Mouse (Mus musculus): ENCODE measurements around the gene Cyp2b19. TPM values are rescaled to one million over a fixed set of nuclear protein-coding genes. Genes with fewer than 3 reads are reported as not detected.
A peak's percentile ranks its signal among the peaks of the same experiment; 100 is the strongest.
"Not testable (repeated sequence)": the region's sequence is repeated elsewhere in the genome, so short reads cannot be mapped to it uniquely, and the experiment has no call there.

The Cyp2b19 gene
- polyA plus RNA-seq, 1 experiment from 2014 or later = 1.1 TPM

GRCm38 (mm10) chr7:26777806-26778205 is 20.9 kb downstream of the Cyp2b19 start:
- no peak overlapping the region for H3K4me2 ChIP-seq (ENCODE audit: low read depth, low read length)
- no peak overlapping the region for H3K9ac ChIP-seq (ENCODE audit: low read depth, low read length)
- WGBS = 51% methylated on average over 2 of the region's 2 CpGs
- H3K4me3 ChIP-seq (ENCODE audit: low read depth, low read length) = no peak overlapping the region
- no peak for ATAC-seq (ENCODE audit: low read depth)
- no peak for DNase-seq (ENCODE audit: low spot score)
- H3K27ac ChIP-seq (replicated peaks; ENCODE audit: low read depth, low read length) = no peak overlapping the region
- no peaks in the 10 kb centered on the region for H3K36me3 ChIP-seq (ENCODE audit: control insufficient read depth, insufficient read depth, low read length)
- H3K4me1 ChIP-seq (ENCODE audit: control insufficient read depth, insufficient read depth, low read length) = no peaks in the 10 kb centered on the region
- H3K9me3 ChIP-seq (ENCODE audit: control insufficient read depth, low read length) = no peaks in the 10 kb centered on the region
- H3K27me3 ChIP-seq (replicated peaks; ENCODE audit: control insufficient read depth, insufficient read depth, low read length) = no peaks in the 10 kb centered on the region

GRCm38 (mm10) chr7:26778474-26778873 is 21.5 kb downstream of the Cyp2b19 start:
- H3K4me2 ChIP-seq (ENCODE audit: low read depth, low read length) = no peak overlapping the region
- no peaks in the 10 kb centered on the region for H3K36me3 ChIP-seq (ENCODE audit: control insufficient read depth, insufficient read depth, low read length)
- ATAC-seq (ENCODE audit: low read depth) (no peak), DNase-seq (ENCODE audit: low spot score) (peak; percentile 17)
- no peak overlapping the region for H3K27ac ChIP-seq (replicated peaks; ENCODE audit: low read depth, low read length)
- no peak overlapping the region for H3K4me3 ChIP-seq (ENCODE audit: low read depth, low read length)
- no peak overlapping the region for H3K9ac ChIP-seq (ENCODE audit: low read depth, low read length)
- 21% methylated on average over 6 of the region's 6 CpGs for WGBS
- no peaks in the 10 kb centered on the region for H3K27me3 ChIP-seq (replicated peaks; ENCODE audit: control insufficient read depth, insufficient read depth, low read length)
- no peaks in the 10 kb centered on the region for H3K9me3 ChIP-seq (ENCODE audit: control insufficient read depth, low read length)
- H3K4me1 ChIP-seq (ENCODE audit: control insufficient read depth, insufficient read depth, low read length) = no peaks in the 10 kb centered on the region

GRCm38 (mm10) chr7:26779799-26780416 is 23.0 kb downstream of the Cyp2b19 start:
- Histone ChIP-seq H3K27ac (replicated peaks; ENCODE audit: low read depth, low read length) (no peak overlapping the region), H3K9ac (ENCODE audit: low read depth, low read length) (no peak overlapping the region), H3K27me3 (replicated peaks; ENCODE audit: control insufficient read depth, insufficient read depth, low read length) (no peaks in the 10 kb centered on the region), H3K36me3 (ENCODE audit: control insufficient read depth, insufficient read depth, low read length) (no peaks in the 10 kb centered on the region), H3K9me3 (ENCODE audit: control insufficient read depth, low read length) (no peaks in the 10 kb centered on the region), H3K4me2 (ENCODE audit: low read depth, low read length) (no peak overlapping the region), H3K4me1 (ENCODE audit: control insufficient read depth, insufficient read depth, low read length) (no peaks in the 10 kb centered on the region), H3K4me3 (ENCODE audit: low read depth, low read length) (no peak overlapping the region)
- WGBS = 89% methylated on average over 5 of the region's 5 CpGs
- no peak for DNase-seq (ENCODE audit: low spot score)
- no peak; the same call in 1 of the 2 replicates for ATAC-seq (ENCODE audit: low read depth)

DNA sequence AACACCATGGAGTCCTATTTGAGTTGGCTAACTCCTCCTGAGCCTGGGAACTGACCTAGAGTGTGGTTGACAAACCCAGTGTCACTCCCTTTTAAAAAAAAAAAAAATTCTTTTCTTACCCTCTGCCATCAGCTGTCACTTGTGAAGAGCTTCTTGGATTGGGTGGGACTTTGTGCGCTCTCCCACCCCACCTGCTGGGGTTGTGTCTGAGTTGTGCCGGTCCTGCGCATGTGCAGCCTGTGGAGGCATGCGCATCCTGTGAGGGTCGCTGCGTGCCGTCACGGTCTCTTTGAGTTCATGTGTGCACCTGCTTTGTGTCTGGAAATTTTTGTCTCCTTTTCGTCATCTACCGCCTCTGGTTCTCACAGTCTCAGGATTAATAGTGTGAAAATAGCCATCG is 23.6 kb downstream of the Cyp2b19 start:
- WGBS = 5% methylated on average over 11 of the region's 11 CpGs
- ATAC-seq (ENCODE audit: low read depth) = peak; percentile 64; the same call in 1 of the 2 replicates
- H3K4me1 ChIP-seq (ENCODE audit: control insufficient read depth, insufficient read depth, low read length) = no peaks in the 10 kb centered on the region

GRCm38 (mm10) chr7:26780998-26781766 is 24.2 kb downstream of the Cyp2b19 start:
- no peaks in the 10 kb centered on the region for H3K27me3 ChIP-seq (replicated peaks; ENCODE audit: control insufficient read depth, insufficient read depth, low read length)
- DNase-seq (ENCODE audit: low spot score) (no peak), ATAC-seq (ENCODE audit: low read depth) (no peak)
- H3K9me3 ChIP-seq (ENCODE audit: control insufficient read depth, low read length) = no peaks in the 10 kb centered on the region
- WGBS = 12% methylated on average over 8 of the region's 8 CpGs
- H3K4me1 ChIP-seq (ENCODE audit: control insufficient read depth, insufficient read depth, low read length) = no peaks in the 10 kb centered on the region
- no peak overlapping the region for H3K9ac ChIP-seq (ENCODE audit: low read depth, low read length)
- no peak overlapping the region for H3K27ac ChIP-seq (replicated peaks; ENCODE audit: low read depth, low read length)
- H3K4me2 ChIP-seq (ENCODE audit: low read depth, low read length) = no peak overlapping the region
- H3K4me3 ChIP-seq (ENCODE audit: low read depth, low read length) = no peak overlapping the region
- no peaks in the 10 kb centered on the region for H3K36me3 ChIP-seq (ENCODE audit: control insufficient read depth, insufficient read depth, low read length)

More for the DNA sequence above, 23.6 kb downstream of the Cyp2b19 start:
- no peak overlapping the region for H3K9ac ChIP-seq (ENCODE audit: low read depth, low read length)
- H3K27ac ChIP-seq (replicated peaks; ENCODE audit: low read depth, low read length) = no peak overlapping the region
- no peaks in the 10 kb centered on the region for H3K36me3 ChIP-seq (ENCODE audit: control insufficient read depth, insufficient read depth, low read length)
- no peak overlapping the region for H3K4me2 ChIP-seq (ENCODE audit: low read depth, low read length)
- peak; percentile 48 for DNase-seq (ENCODE audit: low spot score)
- H3K9me3 ChIP-seq (ENCODE audit: control insufficient read depth, low read length) = no peaks in the 10 kb centered on the region
- no peak overlapping the region for H3K4me3 ChIP-seq (ENCODE audit: low read depth, low read length)
- H3K27me3 ChIP-seq (replicated peaks; ENCODE audit: control insufficient read depth, insufficient read depth, low read length) = no peaks in the 10 kb centered on the region

DNA sequence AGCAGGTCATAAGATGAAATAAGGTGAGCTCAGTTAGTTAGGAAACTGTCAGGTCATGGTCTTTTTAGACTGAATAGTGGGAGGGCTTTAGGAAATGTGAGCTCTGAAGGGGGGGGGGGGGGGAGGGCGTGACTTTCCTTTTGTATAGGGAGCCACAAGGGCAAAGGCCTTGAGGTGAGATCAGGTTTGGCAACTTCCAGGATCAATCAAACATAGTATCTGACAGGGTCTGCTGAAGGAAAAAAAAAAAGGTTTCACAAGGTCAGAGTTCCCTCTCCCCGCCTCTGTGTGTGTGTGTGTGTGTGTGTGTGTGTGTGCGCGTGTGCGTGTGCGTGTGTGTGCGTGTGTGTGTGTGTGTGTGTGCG is 24.8 kb downstream of the Cyp2b19 start:
- ATAC-seq (ENCODE audit: low read depth) (no peak), DNase-seq (ENCODE audit: low spot score) (peak; percentile 14)
- Histone ChIP-seq H3K4me2 (ENCODE audit: low read depth, low read length) (no peak overlapping the region), H3K27ac (replicated peaks; ENCODE audit: low read depth, low read length) (no peak overlapping the region), H3K4me1 (ENCODE audit: control insufficient read depth, insufficient read depth, low read length) (no peaks in the 10 kb centered on the region), H3K9ac (ENCODE audit: low read depth, low read length) (no peak overlapping the region), H3K9me3 (ENCODE audit: control insufficient read depth, low read length) (no peaks in the 10 kb centered on the region), H3K36me3 (ENCODE audit: control insufficient read depth, insufficient read depth, low read length) (no peaks in the 10 kb centered on the region), H3K4me3 (ENCODE audit: low read depth, low read length) (no peak overlapping the region), H3K27me3 (replicated peaks; ENCODE audit: control insufficient read depth, insufficient read depth, low read length) (no peaks in the 10 kb centered on the region)
- WGBS = 18% methylated on average over 6 of the region's 8 CpGs

DNA sequence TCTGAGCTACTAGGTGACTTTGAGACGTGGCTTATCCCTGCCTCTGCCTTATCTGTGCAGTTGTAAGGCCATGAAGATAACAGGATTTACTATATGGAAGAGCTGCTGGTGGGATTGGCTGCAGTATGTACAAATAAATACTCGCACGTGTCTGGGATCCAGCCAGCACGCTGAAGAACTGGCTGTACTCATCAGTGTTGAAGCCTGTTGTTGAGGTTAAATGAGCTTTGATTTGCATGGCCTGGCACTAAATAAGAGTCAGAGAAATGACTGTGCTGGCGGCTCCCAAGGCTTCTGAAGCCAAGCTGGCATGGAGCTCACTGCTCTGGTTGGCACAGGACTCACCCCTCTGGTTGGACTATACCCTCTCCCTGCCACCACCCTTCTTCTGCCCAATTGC is 26.2 kb downstream of the Cyp2b19 start:
- 81% methylated on average over 5 of the region's 5 CpGs for WGBS
- Histone ChIP-seq H3K4me3 (ENCODE audit: low read depth, low read length) (no peak overlapping the region), H3K9me3 (ENCODE audit: control insufficient read depth, low read length) (no peaks in the 10 kb centered on the region), H3K27me3 (replicated peaks; ENCODE audit: control insufficient read depth, insufficient read depth, low read length) (no peaks in the 10 kb centered on the region), H3K9ac (ENCODE audit: low read depth, low read length) (no peak overlapping the region), H3K27ac (replicated peaks; ENCODE audit: low read depth, low read length) (no peak overlapping the region), H3K4me1 (ENCODE audit: control insufficient read depth, insufficient read depth, low read length) (no peaks in the 10 kb centered on the region), H3K36me3 (ENCODE audit: control insufficient read depth, insufficient read depth, low read length) (no peaks in the 10 kb centered on the region), H3K4me2 (ENCODE audit: low read depth, low read length) (no peak overlapping the region)
- DNase-seq (ENCODE audit: low spot score) (no peak), ATAC-seq (ENCODE audit: low read depth) (no peak)

DNA sequence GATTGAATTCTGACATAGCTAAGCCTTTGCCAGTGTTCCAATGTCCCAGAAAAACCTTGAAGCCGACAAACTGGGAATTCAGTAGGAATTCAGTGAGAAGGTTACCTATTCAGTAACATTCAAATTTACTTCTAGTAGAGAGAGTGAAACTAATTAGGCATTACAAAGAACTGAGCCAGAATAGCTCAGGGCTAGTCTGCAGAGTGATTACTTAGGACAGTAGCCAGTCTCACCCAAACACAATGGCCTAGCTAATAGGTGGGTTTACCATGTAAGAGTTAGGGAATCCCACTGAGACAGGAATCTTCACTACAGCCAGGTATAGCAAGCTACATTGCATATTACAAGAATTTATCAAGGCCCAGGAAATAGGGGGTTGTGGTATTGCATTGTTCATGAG is 29.1 kb downstream of the Cyp2b19 start:
- not testable (repeated sequence) for ATAC-seq (ENCODE audit: low read depth); H3K27ac ChIP-seq (replicated peaks; ENCODE audit: low read depth, low read length); H3K36me3 ChIP-seq (ENCODE audit: control insufficient read depth, insufficient read depth, low read length); H3K9me3 ChIP-seq (ENCODE audit: control insufficient read depth, low read length); H3K9ac ChIP-seq (ENCODE audit: low read depth, low read length); H3K4me3 ChIP-seq (ENCODE audit: low read depth, low read length); H3K27me3 ChIP-seq (replicated peaks; ENCODE audit: control insufficient read depth, insufficient read depth, low read length); H3K4me2 ChIP-seq (ENCODE audit: low read depth, low read length); DNase-seq (ENCODE audit: low spot score); H3K4me1 ChIP-seq (ENCODE audit: control insufficient read depth, insufficient read depth, low read length)
- 35% methylated on average over 1 of the region's 1 CpGs for WGBS

DNA sequence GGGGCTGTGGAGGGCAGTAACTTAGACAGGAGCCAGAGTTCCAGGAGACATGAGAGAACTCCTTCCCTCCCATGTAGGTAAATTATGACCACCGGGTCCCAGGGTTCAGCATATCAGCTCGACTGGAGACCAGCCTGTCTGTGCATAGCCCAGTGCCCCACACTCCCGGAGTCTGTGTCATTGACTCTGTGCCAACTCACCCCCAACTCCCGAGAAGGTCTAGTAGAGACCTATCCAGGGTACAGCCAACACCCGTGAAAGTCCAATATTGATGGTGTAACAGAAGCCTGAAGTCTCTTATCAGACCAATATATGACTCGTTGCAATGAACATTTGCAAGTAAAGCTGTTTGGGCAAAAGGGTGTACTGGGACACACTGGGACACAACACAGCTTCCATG is 33.0 kb downstream of the Cyp2b19 start:
- Histone ChIP-seq H3K9me3 (ENCODE audit: control insufficient read depth, low read length) (no peaks in the 10 kb centered on the region), H3K9ac (ENCODE audit: low read depth, low read length) (no peak overlapping the region), H3K36me3 (ENCODE audit: control insufficient read depth, insufficient read depth, low read length) (no peaks in the 10 kb centered on the region), H3K4me1 (ENCODE audit: control insufficient read depth, insufficient read depth, low read length) (no peaks in the 10 kb centered on the region), H3K27me3 (replicated peaks; ENCODE audit: control insufficient read depth, insufficient read depth, low read length) (no peaks in the 10 kb centered on the region), H3K27ac (replicated peaks; ENCODE audit: low read depth, low read length) (no peak overlapping the region), H3K4me2 (ENCODE audit: low read depth, low read length) (no peak overlapping the region), H3K4me3 (ENCODE audit: low read depth, low read length) (no peak overlapping the region)
- DNase-seq (ENCODE audit: low spot score) = no peak
- WGBS = 81% methylated on average over 6 of the region's 6 CpGs
- ATAC-seq (ENCODE audit: low read depth) = no peak
